In the genomic region with DNA sequence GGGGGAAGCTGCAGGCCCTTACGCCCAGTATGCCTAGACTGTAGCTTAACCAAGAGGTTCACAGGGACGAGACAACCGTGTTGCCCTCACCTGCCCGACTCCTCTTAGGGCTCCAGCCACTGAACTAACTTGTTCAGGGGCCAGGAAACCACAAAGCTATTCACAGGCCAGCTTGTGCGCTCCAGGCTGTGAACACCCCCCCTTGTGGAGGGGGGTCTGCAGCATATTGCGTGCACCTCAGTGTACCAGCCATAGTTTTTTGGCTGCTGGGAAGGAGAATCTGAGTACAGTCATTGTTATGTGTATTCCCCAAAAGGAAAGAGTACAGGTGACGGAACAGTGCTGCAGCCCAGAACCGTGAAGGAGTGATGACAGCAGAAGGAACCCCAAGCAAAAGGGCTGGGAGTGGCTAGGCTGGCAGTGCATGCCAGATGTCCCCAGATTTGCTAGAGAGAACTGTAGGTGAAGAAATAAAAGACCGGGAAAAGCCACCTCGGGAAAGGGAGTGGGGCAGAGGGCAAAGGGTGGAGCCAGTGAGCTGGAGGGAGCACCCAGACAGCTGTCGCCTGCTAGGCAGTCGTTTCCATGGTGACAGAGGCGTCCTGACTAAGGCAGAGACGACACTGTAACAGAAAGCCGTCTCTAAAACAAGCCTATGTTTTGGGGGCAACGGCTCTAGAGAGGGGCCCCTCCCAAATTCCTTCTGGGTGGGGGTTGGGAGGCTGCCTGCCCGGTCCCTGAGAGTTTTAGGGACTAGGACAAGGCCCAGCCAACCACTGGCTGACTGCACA, we compare ENCODE assay signal across 10 mouse cellular contexts. TPM values are rescaled to one million over a fixed set of nuclear protein-coding genes. Genes with fewer than 3 reads are reported as not detected.
DNase-seq lines count a peak whose midpoint lies in the region; ATAC-seq and TF ChIP-seq lines count a peak whose summit lies in the region.
"Had no signal": no experiment of that assay in that cellular context is flagged by ENCODE, and none has a peak within 500 bp of the region (broad histone marks: within the 10 kb centered on the region; RNA-seq: fewer than 3 reads in every experiment).

No protein-coding gene starts in this region.

- H3K4me3 ChIP-seq in heart, embryonic 11.5 days (ENCODE audit: low read depth, low read length) = no peak overlapping the region
- no peak overlapping the region for H3K4me3 ChIP-seq in kidney, postnatal 0 days (replicated peaks; ENCODE audit: low read depth, low read length)

- peaks cover 18% of the 10 kb centered on the region for H3K27me3 ChIP-seq in heart, embryonic 11.5 days (ENCODE audit: control insufficient read depth, insufficient read depth, low read length)
- no peaks in the 10 kb centered on the region for H3K27me3 ChIP-seq in kidney, postnatal 0 days (ENCODE audit: insufficient read depth, low read length)

- peak; percentile 37 to 63 for DNase-seq in adrenal gland, postnatal 36 days
- no peak for DNase-seq in adrenal gland, postnatal 4 days (ENCODE audit: low spot score in 2 of 2)
- DNase-seq in embryo, embryonic 11 days = peak; percentile 82
- peak; percentile 83 for DNase-seq in kidney, postnatal 0 days (ENCODE audit: low spot score)
- peak; percentile 74 to 87 for DNase-seq in lung, postnatal 4 days
- peak; percentile 60 for DNase-seq in yolk sac, embryonic 10.5 days (ENCODE audit: low spot score)
- DNase-seq in spleen, adult 12 weeks (ENCODE audit: low spot score) = no peak

- no peaks in the 10 kb centered on the region for H3K9me3 ChIP-seq in heart, embryonic 11.5 days (replicated peaks; ENCODE audit: control insufficient read depth, low read length)
- H3K9me3 ChIP-seq in kidney, postnatal 0 days (replicated peaks; ENCODE audit: low read length) = no peaks in the 10 kb centered on the region

- no peak for ATAC-seq in heart, embryonic 11.5 days (replicated peaks; ENCODE audit: insufficient number of reproducible peaks, low FRiP score, low TSS enrichment)
- ATAC-seq in kidney, postnatal 0 days (replicated peaks; ENCODE audit: low FRiP score, low read depth) = no peak

- H3K27ac ChIP-seq in heart, embryonic 11.5 days (ENCODE audit: low read depth, low read length) = no peak overlapping the region
- peak overlapping the region; percentile 31; the same call in 1 of the 2 replicates for H3K27ac ChIP-seq in kidney, postnatal 0 days
- H3K27ac ChIP-seq: macrophage had no signal

- peak overlapping the region; percentile 28; the same call in 1 of the 2 replicates for H3K9ac ChIP-seq in heart, embryonic 11.5 days (ENCODE audit: low read depth, low read length)
- no peak overlapping the region for H3K9ac ChIP-seq in kidney, postnatal 0 days (ENCODE audit: low read depth, low read length)

- WGBS in heart, embryonic 11.5 days (ENCODE audit: insufficient replicate concordance) = 29% methylated on average over 17 of the region's 17 CpGs
- 37% methylated on average over 17 of the region's 17 CpGs for WGBS in kidney, postnatal 0 days

- TF ChIP-seq CTCF in kidney, postnatal 0 days (IDR thresholded peaks at IDR 0.05; ENCODE audit: low read depth) = no peak

- H3K4me1 ChIP-seq in heart, embryonic 11.5 days (ENCODE audit: control insufficient read depth, insufficient read depth, low read length) = peaks cover 52% of the 10 kb centered on the region
- peaks cover 29% of the 10 kb centered on the region for H3K4me1 ChIP-seq in kidney, postnatal 0 days (replicated peaks; ENCODE audit: insufficient read depth, low read length)

- H3K36me3 ChIP-seq in heart, embryonic 11.5 days (ENCODE audit: control insufficient read depth, insufficient read depth, low read length) = 0 out of 2 replicates have a peak, but pooled peaks cover 2% of the 10 kb centered on the region
- peaks cover 16% of the 10 kb centered on the region for H3K36me3 ChIP-seq in kidney, postnatal 0 days (ENCODE audit: insufficient read depth, low read length)

- peak overlapping the region; percentile 29; the same call in 1 of the 2 replicates for H3K4me2 ChIP-seq in heart, embryonic 11.5 days
- peak overlapping the region; percentile 3; the same call in 1 of the 2 replicates for H3K4me2 ChIP-seq in kidney, postnatal 0 days (ENCODE audit: low read length)

RNA-seq across cellular contexts. Expression of a gene that starts 2.7 kb away (rescaled TPM):
- total RNA-seq in adrenal gland, postnatal 36 days (2021) = 10 to 100 TPM; 23.6 to 36.2 TPM
- total RNA-seq in adrenal gland, postnatal 4 days (2021) = 10 to 100 TPM; 88.4 to 89.4 TPM
- polyA plus RNA-seq in heart, embryonic 11.5 days (2014; fragmentation: Nextera tagmentation; extraction: Ambion mirVana) = 21.0 and 21.1 TPM in 2 replicates
- 15.6 and 19.4 TPM in 2 replicates for polyA plus RNA-seq in kidney, postnatal 0 days (2015; fragmentation: Nextera tagmentation; extraction: Ambion mirVana)
- total RNA-seq: common myeloid progenitor, adult 5-6 weeks had no signal

RNA-seq across cellular contexts. Expression of a gene that starts 22.7 kb away (rescaled TPM):
- 10 to 100 TPM; 16.0 to 17.7 TPM for total RNA-seq in adrenal gland, postnatal 36 days (2021)
- total RNA-seq in adrenal gland, postnatal 4 days (2021) = 10 to 100 TPM; 26.2 to 28.6 TPM
- polyA plus RNA-seq in heart, embryonic 11.5 days (2014; fragmentation: Nextera tagmentation; extraction: Ambion mirVana) = 15.0 and 17.1 TPM in 2 replicates
- polyA plus RNA-seq in kidney, postnatal 0 days (2015; fragmentation: Nextera tagmentation; extraction: Ambion mirVana) = 28.0 and 30.5 TPM in 2 replicates

RNA-seq across cellular contexts. Expression of a gene that starts 44.5 kb away (rescaled TPM):
- total RNA-seq in adrenal gland, postnatal 36 days (2021) = under 1 TPM; 0.23 to 0.66 TPM
- total RNA-seq in adrenal gland, postnatal 4 days (2021) = 10 to 100 TPM in 1 of 2 experiments, 1 to 10 TPM in 1; 3.7 to 15.0 TPM
- polyA plus RNA-seq in heart, embryonic 11.5 days (2014; fragmentation: Nextera tagmentation; extraction: Ambion mirVana) = 6.4 and 8.2 TPM in 2 replicates
- 42.4 and 44.8 TPM in 2 replicates for polyA plus RNA-seq in kidney, postnatal 0 days (2015; fragmentation: Nextera tagmentation; extraction: Ambion mirVana)
- total RNA-seq: common myeloid progenitor, adult 5-6 weeks had no signal
- polyA plus RNA-seq: macrophage had no signal

Comparison
In these comparisons a context has a peak if more than half of its experiments do, and no peak if none do; other contexts are left out.
1. DNase-seq: peak in adrenal gland, postnatal 36 days (2 of 2), embryo, embryonic 11 days (single experiment), kidney, postnatal 0 days (single experiment), lung, postnatal 4 days (2 of 2) and yolk sac, embryonic 10.5 days (single experiment); none in adrenal gland, postnatal 4 days (0 of 2) and spleen, adult 12 weeks (single experiment).